Mouse (Mus musculus) hindbrain, embryonic 16.5 days (tissue): ENCODE data around the gene Tmem117. TPM values are rescaled to one million over a fixed set of nuclear protein-coding genes. Genes with fewer than 3 reads are reported as not detected.

Source experiments
- ATAC-seq: fragments of 200-750 bp; cut with Nextera tagmentation; 2 replicates; pipeline ENCODE4 v1.8.0; 2017; ENCODE audit warnings: moderate TSS enrichment, moderate library complexity
- H3K27ac ChIP-seq: fragments of 300-500 bp; sonication (generic); 2 replicates; pipeline ENCODE4 v1.5.1; 2014; ENCODE audit warnings: low read depth, mild to moderate bottlenecking, control low read depth, low read length, moderate library complexity
- H3K27me3 ChIP-seq: fragments of 300-500 bp; sonication (generic); replicated peaks from 2 replicates; pipeline ENCODE4 v1.6.1; 2014; ENCODE audit warnings: low read length; ENCODE audit not compliant: control insufficient read depth, insufficient read depth
- H3K36me3 ChIP-seq: fragments of 300-500 bp; sonication (generic); 2 replicates; pipeline ENCODE4 v1.6.1; 2014; ENCODE audit warnings: mild to moderate bottlenecking, low read length, moderate library complexity, mixed read lengths; ENCODE audit not compliant: control insufficient read depth, insufficient read depth
- H3K4me1 ChIP-seq: fragments of 300-500 bp; sonication (generic); 2 replicates; pipeline ENCODE4 v1.6.1; 2014; ENCODE audit warnings: low read depth, low read length; ENCODE audit not compliant: control insufficient read depth, insufficient read depth
- H3K4me2 ChIP-seq: fragments of 300-500 bp; sonication (generic); 2 replicates; pipeline ENCODE4 v1.6.1; 2014; ENCODE audit warnings: mild to moderate bottlenecking, low read length, control low read depth, moderate library complexity
- H3K4me3 ChIP-seq: fragments of 300-500 bp; sonication (generic); 2 replicates; pipeline ENCODE4 v1.5.1; 2014; ENCODE audit warnings: mild to moderate bottlenecking, low read length, control low read depth, moderate library complexity
- H3K9ac ChIP-seq: fragments of 300-500 bp; sonication (generic); 2 replicates; pipeline ENCODE4 v1.6.1; 2014; ENCODE audit warnings: low read depth, mild to moderate bottlenecking, control low read depth, low read length, moderate library complexity
- H3K9me3 ChIP-seq: fragments of 300-500 bp; sonication (generic); 2 replicates; pipeline ENCODE4 v1.6.1; 2014; ENCODE audit warnings: mild to moderate bottlenecking, low read length, moderate library complexity; ENCODE audit not compliant: control insufficient read depth
- WGBS: fragments of 180-500 bp; shearing (Covaris S2); extraction: QIAGEN DNeasy Blood & Tissue Kit; methylation state at CpG from one replicate; pipeline ENCODE4 v1.1.7; 2014; 5-methylcytosine and 5-hydroxymethylcytosine counted together
- polyA plus RNA-seq: library from polyadenylated mRNA; unstranded; fragments of >200 nt; fragmentation: Nextera tagmentation; extraction: Ambion mirVana; gene quantifications from 2 replicates; pipeline ENCODE4 v1.2.1, GENCODE M21; 2015

The Tmem117 gene
- polyA plus RNA-seq, 1 experiment from 2014 or later: 13.9 TPM

- Histone ChIP-seq H3K4me3 (no peak overlapping the region), H3K9me3 (no peaks in the 10 kb centered on the region), H3K4me2 (no peak overlapping the region), H3K27me3 (no peaks in the 10 kb centered on the region), H3K27ac (no peak overlapping the region), H3K4me1 (0 out of 2 replicates have a peak, but pooled peaks cover 2% of the 10 kb centered on the region), H3K9ac (no peak overlapping the region), H3K36me3 (no peaks in the 10 kb centered on the region)
- ATAC-seq: no peak
- WGBS: 50% methylated on average over 5 of the region's 5 CpGs
Measured at GRCm38 (mm10) chr15:94811550-94811949, 182.5 kb downstream of the Tmem117 start.

DNA sequence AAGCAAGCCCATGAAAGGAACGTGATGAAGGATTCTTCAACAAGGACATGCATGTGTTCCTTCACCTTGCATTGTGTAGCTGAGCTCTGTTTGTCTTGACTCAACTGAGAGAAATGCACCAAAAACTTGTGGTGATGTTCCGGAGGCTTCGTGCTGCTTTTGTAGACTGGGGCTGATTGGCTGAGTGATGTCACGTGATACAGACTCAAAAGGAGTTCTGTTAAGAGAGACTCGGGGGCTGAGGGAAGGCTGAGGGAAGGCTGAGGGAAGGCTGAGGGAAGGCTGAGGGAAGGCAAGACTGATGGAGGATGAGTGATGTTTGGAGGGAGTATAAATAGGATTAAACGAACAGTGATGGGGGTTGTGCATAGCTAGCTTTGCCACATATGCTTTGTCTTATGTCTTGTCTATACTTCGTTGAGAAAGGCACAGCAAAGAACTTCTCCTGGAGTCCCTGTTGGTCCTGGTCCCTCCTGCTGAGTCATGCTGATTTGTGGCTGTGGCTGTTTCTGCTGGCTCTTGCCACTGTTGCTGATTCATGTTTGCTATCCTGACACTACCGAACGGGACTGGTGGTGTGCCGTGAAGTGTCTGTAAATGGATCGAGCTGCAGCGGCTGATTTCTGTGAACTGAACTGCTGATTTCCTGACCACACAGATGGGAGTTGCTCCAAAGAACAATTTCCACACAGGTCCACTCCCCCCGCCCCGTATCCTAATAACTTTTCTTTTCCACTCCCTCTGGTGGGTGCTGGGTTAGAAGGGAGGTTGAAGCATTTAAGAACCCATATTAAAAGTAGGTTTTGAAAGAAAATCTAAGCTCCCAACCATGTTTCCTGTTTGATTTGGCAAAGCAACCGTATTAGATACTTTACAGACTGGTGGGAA is 185.4 kb downstream of the Tmem117 start:
- H3K4me3 ChIP-seq: no peak overlapping the region
- H3K27me3 ChIP-seq: no peaks in the 10 kb centered on the region
- no peak overlapping the region for H3K4me2 ChIP-seq
- ATAC-seq: no peak
- 0 out of 2 replicates have a peak, but pooled peaks cover 2% of the 10 kb centered on the region for H3K4me1 ChIP-seq
- no peak overlapping the region for H3K27ac ChIP-seq
- no peaks in the 10 kb centered on the region for H3K36me3 ChIP-seq
- WGBS: 89% methylated on average over 15 of the region's 15 CpGs
- H3K9ac ChIP-seq: no peak overlapping the region
- no peaks in the 10 kb centered on the region for H3K9me3 ChIP-seq

DNA sequence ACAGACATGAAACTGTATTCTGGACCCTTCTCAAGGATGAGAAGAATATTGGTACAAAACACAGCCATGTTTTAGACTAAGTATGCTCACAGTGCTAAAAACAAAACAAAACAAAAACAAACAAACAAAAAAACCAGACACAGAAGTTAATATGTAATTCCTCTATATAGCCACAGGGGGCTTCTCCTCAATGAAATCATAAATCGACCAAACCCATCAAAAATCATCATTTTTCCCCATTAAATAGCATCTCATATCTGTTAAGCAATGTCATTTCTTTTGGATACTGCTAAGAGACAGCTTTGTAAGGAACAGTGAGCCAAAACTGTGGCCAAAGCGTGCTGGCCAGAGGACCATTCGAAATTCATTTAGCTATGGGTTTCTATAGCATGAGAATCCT is 206.6 kb downstream of the Tmem117 start:
- WGBS: 93% methylated on average over 3 of the region's 3 CpGs
- H3K4me1 ChIP-seq: no peaks in the 10 kb centered on the region
- H3K9ac ChIP-seq: no peak overlapping the region
- no peaks in the 10 kb centered on the region for H3K36me3 ChIP-seq
- no peak overlapping the region for H3K27ac ChIP-seq
- H3K27me3 ChIP-seq: no peaks in the 10 kb centered on the region
- ATAC-seq: no peak
- no peaks in the 10 kb centered on the region for H3K9me3 ChIP-seq
- no peak overlapping the region for H3K4me3 ChIP-seq
- H3K4me2 ChIP-seq: no peak overlapping the region

GRCm38 (mm10) chr15:94838646-94839045 is 209.6 kb downstream of the Tmem117 start:
- Histone ChIP-seq H3K4me1 (no peaks in the 10 kb centered on the region), H3K27ac (no peak overlapping the region), H3K4me2 (no peak overlapping the region), H3K9me3 (no peaks in the 10 kb centered on the region), H3K36me3 (no peaks in the 10 kb centered on the region), H3K4me3 (no peak overlapping the region), H3K27me3 (no peaks in the 10 kb centered on the region), H3K9ac (no peak overlapping the region)
- 45% methylated on average over 4 of the region's 4 CpGs for WGBS
- no peak for ATAC-seq

GRCm38 (mm10) chr15:94847501-94847900 is 218.5 kb downstream of the Tmem117 start:
- no peak for ATAC-seq
- Histone ChIP-seq H3K36me3 (no peaks in the 10 kb centered on the region), H3K4me2 (no peak overlapping the region), H3K4me1 (no peaks in the 10 kb centered on the region), H3K9ac (no peak overlapping the region), H3K27ac (no peak overlapping the region), H3K9me3 (no peaks in the 10 kb centered on the region; the same call in 1 of the 2 replicates), H3K4me3 (no peak overlapping the region), H3K27me3 (no peaks in the 10 kb centered on the region)
- WGBS: 81% methylated on average over 2 of the region's 2 CpGs

DNA sequence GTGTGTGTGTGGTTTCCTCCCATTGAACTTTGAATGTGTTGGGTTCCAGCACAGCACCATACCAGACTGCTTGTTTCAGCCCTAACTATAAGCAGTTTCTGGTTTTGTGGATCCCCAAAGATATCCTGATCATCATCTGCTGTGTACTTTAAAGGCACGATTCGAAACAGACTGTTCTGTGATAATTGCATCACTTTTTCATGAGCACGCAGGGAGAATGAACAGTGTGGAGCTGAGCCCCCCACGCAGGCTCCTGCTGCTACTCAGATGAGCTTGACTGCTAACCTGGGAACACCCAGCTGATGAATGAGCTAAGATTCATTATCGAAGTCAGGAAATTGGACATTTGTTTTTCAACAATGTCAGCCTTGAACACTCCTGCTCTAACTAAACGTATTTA is 230.6 kb downstream of the Tmem117 start:
- Histone ChIP-seq H3K27ac (no peak overlapping the region), H3K9ac (no peak overlapping the region), H3K4me1 (no peaks in the 10 kb centered on the region; the same call in none of the 2 replicates), H3K4me2 (no peak overlapping the region), H3K27me3 (no peaks in the 10 kb centered on the region), H3K9me3 (no peaks in the 10 kb centered on the region), H3K36me3 (no peaks in the 10 kb centered on the region), H3K4me3 (no peak overlapping the region)
- ATAC-seq: peak; percentile 54; the same call in 1 of the 2 replicates
- 55% methylated on average over 6 of the region's 6 CpGs for WGBS

- no peak for ATAC-seq
- Histone ChIP-seq H3K4me3 (no peak overlapping the region), H3K4me2 (no peak overlapping the region), H3K9ac (no peak overlapping the region), H3K27me3 (no peaks in the 10 kb centered on the region), H3K4me1 (no peaks in the 10 kb centered on the region; the same call in none of the 2 replicates), H3K27ac (no peak overlapping the region), H3K36me3 (no peaks in the 10 kb centered on the region), H3K9me3 (no peaks in the 10 kb centered on the region)
- 97% methylated on average over 2 of the region's 2 CpGs for WGBS
Measured at GRCm38 (mm10) chr15:94861173-94861572, 232.1 kb downstream of the Tmem117 start.

- Histone ChIP-seq H3K27ac (no peak overlapping the region), H3K4me2 (no peak overlapping the region), H3K9ac (no peak overlapping the region), H3K4me1 (no peaks in the 10 kb centered on the region; the same call in 1 of the 2 replicates), H3K36me3 (no peaks in the 10 kb centered on the region), H3K27me3 (no peaks in the 10 kb centered on the region), H3K4me3 (no peak overlapping the region), H3K9me3 (no peaks in the 10 kb centered on the region)
- no peak for ATAC-seq
- 23% methylated on average over 1 of the region's 1 CpGs for WGBS
Measured at GRCm38 (mm10) chr15:94864134-94864533, 235.1 kb downstream of the Tmem117 start.

DNA sequence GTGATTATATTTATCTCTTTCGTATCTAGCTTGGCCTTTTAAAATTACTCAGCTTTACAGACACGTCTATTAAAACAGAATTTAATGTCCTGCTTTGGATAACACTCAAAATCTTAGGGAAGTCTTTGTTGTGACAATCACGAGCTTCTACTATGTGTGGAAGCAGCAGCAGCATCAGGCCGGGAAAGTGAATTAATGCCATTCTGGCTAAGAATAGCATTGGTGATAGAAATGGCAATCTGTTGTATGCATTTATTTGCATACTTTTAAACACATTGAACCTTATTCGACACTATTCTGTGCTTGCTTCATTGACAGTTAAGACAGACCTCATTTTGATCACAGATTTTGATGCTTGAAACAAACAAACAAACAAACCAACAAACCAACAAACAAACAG is 239.3 kb downstream of the Tmem117 start:
- Histone ChIP-seq H3K27ac (no peak overlapping the region), H3K36me3 (no peaks in the 10 kb centered on the region), H3K27me3 (no peaks in the 10 kb centered on the region), H3K4me1 (no peaks in the 10 kb centered on the region; the same call in 1 of the 2 replicates), H3K4me2 (no peak overlapping the region), H3K4me3 (no peak overlapping the region), H3K9me3 (no peaks in the 10 kb centered on the region; the same call in 1 of the 2 replicates), H3K9ac (no peak overlapping the region)
- no peak for ATAC-seq
- WGBS: 69% methylated on average over 5 of the region's 5 CpGs
